Mouse (Mus musculus) neural tube, embryonic 10.5 days (tissue): ENCODE results near the gene Miga1.

Experiments
- DNase-seq: peaks from one replicate; pipeline ENCODE4 v3.0.0-alpha.2; 2017; ENCODE audit warnings: low spot score; ENCODE audit errors: extremely low spot score

The Miga1 gene

DNA sequence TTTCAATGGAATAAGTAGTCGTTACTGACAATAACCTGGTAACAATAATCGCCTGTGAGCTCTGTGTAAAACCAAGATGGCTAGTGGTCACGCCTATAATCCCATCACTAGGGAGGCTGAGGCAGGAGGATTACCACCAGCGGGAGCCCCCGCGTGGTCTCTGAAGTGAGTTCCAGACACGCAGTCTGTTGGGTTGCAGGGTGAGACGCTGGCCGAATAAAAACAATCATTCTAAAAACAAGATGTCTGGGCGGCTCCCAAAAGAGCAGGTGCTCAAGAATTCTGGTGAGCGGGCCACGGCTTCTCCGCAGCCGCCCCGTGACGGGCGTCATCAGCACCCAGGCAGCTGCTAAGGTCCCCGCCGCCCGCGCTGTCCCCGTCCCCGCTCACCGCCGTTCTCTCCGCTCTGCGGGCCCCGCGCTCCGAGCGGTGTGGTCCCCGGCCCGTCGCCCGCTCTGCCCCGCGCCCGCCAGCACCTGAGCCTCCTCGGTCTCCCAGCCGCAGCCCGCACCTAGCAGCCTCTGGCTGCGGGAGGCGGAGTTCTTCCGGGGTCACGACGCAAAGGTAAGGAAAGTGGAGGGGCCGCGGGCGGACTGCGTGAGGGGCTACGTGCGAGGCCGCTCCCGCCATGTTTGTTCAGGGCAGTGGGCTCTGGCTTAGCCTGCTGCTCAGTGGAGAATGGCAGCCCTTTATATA, at the start of gene Miga1:
Miga1 (minus strand) TSS at position 546 of the 696 bp plus-strand sequence.
- DNase-seq = peak; percentile 81

DNA sequence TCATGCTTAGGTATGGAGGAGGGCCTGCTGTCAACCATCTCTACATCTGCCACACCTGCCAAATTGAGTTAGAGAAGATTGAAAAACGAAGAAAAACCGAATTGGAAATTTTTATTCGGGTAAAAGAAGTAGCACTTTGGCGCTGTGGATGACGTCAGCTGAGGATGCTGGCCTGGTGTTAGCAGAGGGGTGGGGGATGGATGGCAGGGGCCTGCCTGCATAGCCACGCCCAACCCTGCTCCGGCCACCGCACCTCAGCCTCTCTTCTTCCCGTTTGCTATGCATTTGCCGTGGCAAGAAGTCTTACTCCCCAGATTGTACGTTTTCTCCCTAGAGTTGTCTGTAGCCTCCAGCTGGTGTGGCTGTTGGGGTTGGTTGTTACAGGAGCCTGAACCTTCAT, 43.9 kb upstream of the Miga1 start:
- no peak for DNase-seq

GRCm38 (mm10) chr3:152376063-152376462, 35.9 kb upstream of the Miga1 start:
- DNase-seq = no peak

DNA sequence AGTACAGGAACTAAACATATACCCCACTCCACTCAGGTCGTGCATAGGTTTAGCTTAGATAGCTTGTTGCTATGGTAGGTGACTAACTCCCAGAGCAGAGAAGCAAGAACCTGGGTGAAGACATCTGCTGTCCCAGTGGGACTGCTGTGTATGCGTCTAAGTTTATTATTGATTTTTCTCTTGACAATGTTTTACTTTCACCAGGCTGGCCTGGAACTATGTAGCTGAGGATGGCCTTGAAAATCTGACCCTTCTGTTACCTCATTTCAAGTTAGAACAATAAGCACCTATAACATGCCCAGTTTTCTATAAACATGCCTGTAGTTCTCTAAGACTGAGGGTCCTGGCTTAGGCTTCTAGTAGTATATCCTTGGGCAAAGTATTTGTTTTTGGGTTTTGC, 24.0 kb upstream of the Miga1 start:
- DNase-seq = no peak

DNA sequence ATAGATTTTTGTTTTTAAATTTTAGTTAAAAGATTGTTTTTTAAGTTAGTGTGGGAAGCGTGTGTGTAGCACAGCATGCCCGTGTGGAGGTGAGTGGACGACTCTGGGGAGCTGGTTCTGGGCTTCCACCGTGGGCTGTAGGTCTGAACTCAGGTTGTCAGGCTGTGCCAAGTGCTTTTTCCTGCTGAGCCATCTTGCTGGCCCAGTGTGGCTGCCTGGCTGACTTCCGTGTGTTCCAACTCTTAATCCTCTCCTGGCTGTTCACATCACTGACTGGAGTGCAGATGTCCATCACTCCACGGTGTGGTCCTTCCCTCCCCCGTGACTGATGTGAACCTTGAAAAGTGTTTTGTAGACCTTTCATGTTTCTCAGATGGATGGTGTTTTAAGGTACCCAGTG, 18.9 kb upstream of the Miga1 start:
- DNase-seq = no peak

- no peak for DNase-seq
These were observed 16.5 kb upstream of the Miga1 start for GRCm38 (mm10) chr3:152356751-152357150.

DNA sequence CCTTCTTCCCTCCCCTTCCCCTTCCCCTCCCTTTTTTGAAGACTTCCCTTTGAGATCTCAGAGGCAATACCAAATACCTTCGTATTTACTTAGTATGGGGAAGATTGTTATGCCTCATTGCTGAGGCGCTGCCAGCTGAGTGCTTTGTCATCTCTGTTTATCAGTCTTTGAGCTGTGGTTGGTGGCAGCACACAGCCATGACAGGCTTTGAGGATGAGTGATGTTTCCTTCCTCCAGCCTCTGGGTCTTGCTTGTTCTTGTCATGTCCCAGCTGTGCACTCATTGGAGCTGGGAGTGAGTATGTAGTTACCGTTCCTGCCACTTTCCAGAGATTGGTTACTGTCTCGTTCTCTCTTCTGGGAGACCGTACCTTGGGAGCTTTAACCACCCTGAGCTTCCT, 15.2 kb upstream of the Miga1 start:
- no peak for DNase-seq

GRCm38 (mm10) chr3:152353434-152354177, 13.4 kb upstream of the Miga1 start:
- no peak for DNase-seq

DNA sequence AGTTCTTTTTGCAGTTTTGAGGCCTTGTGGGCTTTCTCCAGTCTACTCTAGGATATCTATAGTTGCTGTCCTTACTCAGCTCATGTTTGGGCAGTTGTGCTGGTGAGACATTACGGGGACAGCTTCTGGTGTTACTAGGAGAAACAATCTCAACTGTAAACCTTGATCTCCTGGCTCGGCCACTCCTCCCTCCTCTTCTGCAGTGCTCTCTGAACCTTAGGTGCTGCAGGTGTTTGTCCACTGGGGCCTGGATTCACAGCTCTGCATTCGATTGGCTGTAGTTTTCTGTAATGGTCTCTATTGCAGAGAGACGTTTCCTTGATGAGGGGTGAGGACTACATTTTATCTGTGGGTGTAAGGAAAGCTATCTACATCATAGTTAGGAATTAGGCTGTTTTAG, 12.1 kb upstream of the Miga1 start:
- no peak for DNase-seq

DNA sequence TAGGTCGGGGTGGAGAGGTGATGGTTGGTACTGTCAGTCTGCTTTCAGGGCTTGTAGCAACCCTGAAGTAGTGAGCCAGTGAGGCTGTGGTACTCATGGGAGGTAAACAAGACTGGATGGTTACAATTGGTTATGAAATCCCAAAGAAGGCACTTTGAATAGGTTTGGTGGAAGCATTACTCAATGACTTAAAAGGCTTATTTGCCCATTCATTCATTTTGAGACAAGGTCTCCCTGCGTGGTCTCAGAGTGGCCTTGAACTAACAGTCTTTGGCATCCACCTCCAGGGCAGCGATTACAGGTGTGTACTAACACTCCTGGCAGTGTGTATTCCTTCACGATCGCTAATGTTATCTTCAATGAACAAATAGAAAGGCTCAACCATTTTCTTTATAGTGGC, 10.8 kb upstream of the Miga1 start:
- DNase-seq = no peak

GRCm38 (mm10) chr3:152350431-152350830, 10.2 kb upstream of the Miga1 start:
- no peak for DNase-seq

GRCm38 (mm10) chr3:152348011-152348830, 8.0 kb upstream of the Miga1 start:
- DNase-seq = no peak

GRCm38 (mm10) chr3:152347227-152347626, 7.0 kb upstream of the Miga1 start:
- DNase-seq = no peak

GRCm38 (mm10) chr3:152346633-152347141, 6.5 kb upstream of the Miga1 start:
- no peak for DNase-seq

- DNase-seq = peak; percentile 92
These were observed 5.8 kb upstream of the Miga1 start, which contains the start of gene Usp33 for GRCm38 (mm10) chr3:152345732-152346632. Gene Usp33 (plus strand): TSS chr3:152346478.

GRCm38 (mm10) chr3:152342961-152343517, 2.8 kb upstream of the Miga1 start:
- DNase-seq = no peak

GRCm38 (mm10) chr3:152336085-152336484, 4.1 kb downstream of the Miga1 start:
- no peak for DNase-seq

GRCm38 (mm10) chr3:152333641-152334040, 6.6 kb downstream of the Miga1 start:
- DNase-seq = no peak

DNA sequence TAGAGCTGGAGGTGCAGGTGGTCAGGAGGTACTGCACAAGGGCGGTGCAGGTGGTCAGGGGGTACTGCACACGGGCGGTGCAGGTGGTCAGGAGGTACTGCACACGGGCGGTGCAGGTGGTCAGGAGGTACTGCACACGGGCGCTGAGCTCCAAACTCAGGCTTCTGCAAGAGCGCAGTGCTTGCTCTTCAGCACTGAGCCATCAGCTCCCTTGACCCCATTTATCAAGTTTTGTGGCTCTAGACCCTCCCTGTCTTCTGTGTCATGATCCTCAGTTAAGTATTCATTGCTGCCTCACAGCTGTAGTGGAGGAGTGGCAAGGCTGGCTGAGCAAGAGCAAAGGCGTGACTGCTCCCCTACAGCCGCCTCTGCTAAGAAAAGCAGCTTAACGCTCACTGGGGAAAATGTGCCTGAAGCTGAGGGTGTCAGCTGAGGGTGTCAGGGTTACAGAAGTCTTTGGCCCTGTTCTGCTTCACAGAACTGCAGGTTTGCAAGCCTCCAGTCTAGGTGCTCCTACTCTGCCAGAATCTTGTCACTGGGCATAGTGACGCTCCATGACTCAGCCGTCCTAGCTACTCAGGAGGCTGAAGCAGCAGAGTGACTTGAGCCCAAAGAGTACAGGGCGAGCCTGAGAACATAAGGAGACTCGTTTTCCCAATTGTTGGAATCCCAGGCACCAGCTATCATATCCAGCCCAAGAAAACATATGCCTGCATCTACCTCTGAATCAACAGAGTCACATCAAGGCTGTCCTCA, 7.5 kb downstream of the Miga1 start:
- DNase-seq = no peak

DNA sequence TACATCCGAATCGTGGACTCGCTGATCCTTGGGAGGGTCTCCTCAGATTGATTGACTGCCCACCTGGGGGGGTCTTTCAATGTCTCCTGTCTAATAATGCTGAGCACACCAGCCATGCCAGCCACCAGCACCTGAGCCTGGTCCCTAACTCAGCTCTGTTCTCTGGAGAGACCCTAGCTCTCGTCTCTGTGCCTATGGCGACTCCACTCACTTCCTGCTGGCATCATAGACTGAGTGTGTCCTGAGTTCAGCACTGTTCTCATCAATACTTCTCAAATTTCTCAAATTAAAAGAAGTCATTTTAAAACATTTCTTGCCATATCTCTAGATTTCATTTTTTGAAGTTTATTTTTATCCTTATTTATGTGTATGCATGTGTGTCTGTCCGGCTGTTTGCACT, 8.1 kb downstream of the Miga1 start:
- DNase-seq = no peak
